ENCODE assay signal across 14 mouse cellular contexts in the genomic region with DNA sequence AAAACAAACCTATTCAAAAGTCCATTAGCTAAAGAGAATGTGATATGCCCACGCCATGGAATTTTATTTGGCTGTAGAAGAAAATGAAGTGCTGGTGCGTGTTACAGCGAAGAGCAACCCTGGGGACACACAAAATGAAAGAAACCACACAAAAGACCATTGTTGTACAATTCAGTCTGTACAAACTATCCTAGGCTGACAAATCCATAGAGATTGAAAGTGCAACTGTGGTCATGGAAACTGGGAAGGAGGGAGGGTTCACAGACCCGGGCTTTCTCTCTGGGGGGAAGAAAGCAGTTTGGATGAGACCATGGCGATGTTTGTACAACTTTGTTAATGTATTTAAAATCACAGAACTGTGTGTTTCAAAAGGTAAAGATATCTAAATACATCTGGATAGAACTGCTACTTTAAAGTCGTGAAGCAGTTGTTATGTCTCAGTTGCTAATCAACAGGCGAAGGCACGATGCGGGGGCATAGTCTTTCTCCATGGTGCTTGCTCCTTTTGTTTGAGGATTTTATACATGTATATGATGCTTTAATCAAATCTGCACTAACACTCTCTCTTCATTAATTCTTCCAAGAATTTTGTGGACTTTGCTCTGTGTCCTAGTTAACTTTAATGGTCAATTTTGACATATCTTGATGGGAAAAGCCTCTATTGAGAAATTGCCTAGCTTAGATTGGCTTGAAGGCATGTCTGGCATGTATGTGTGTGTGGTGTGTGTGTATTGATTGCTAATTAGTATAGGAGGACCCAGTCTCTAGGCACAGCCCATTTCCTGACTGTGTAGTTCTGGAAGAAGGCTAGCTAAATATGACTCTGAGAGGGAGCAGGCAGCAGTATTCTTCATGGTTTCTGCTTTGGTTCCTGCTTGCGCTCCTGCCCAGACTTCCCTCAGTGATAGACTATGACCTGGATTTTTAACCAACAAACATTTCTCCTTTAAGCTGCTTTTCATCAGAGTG. TPM values are rescaled to one million over a fixed set of nuclear protein-coding genes. Genes with fewer than 3 reads are reported as not detected.
DNase-seq lines count a peak whose midpoint lies in the region; ATAC-seq and TF ChIP-seq lines count a peak whose summit lies in the region.
"Had no signal": no experiment of that assay in that cellular context is flagged by ENCODE, and none has a peak within 500 bp of the region (broad histone marks: within the 10 kb centered on the region; RNA-seq: fewer than 3 reads in every experiment).

No protein-coding gene starts in this region.

- H3K27ac ChIP-seq in layer of hippocampus, adult 2 months, result peak overlapping the region; percentile 14; the same call in 1 of the 2 replicates
- no peak overlapping the region; the same call in 1 of the 2 replicates for H3K27ac ChIP-seq in embryonic facial prominence, embryonic 14.5 days (replicated peaks; ENCODE audit: low read depth, low read length)
- H3K27ac ChIP-seq in forebrain, postnatal 0 days (ENCODE audit: low read depth, low read length), result 0 out of 2 replicates have a peak overlapping the region, but pooled peaks have one; percentile 15
- peak overlapping the region; percentile 42; the same call in 1 of the 2 replicates for H3K27ac ChIP-seq in midbrain, embryonic 12.5 days (replicated peaks)
- H3K27ac ChIP-seq: embryonic facial prominence, embryonic 13.5 days had no signal

- peak overlapping the region; percentile 2; the same call in 1 of the 2 replicates for H3K4me3 ChIP-seq in layer of hippocampus, adult 2 months
- H3K4me3 ChIP-seq in embryonic facial prominence, embryonic 14.5 days (ENCODE audit: low read depth, low read length), result no peak overlapping the region
- H3K4me3 ChIP-seq in forebrain, postnatal 0 days (ENCODE audit: low read depth, low read length), result no peak overlapping the region
- H3K4me3 ChIP-seq in midbrain, embryonic 12.5 days, result no peak overlapping the region
- H3K4me3 ChIP-seq: embryonic facial prominence, embryonic 13.5 days had no signal

- no peak for DNase-seq in layer of hippocampus, adult 2 months (ENCODE audit: low spot score in 2 of 2)
- DNase-seq in layer of hippocampus, adult 18-20 months (ENCODE audit: low spot score in 2 of 2), result no peak
- DNase-seq in embryonic facial prominence, embryonic 14.5 days (ENCODE audit: low spot score), result peak; percentile 46
- DNase-seq in forebrain, postnatal 0 days, result no peak
- no peak for DNase-seq in adrenal gland, postnatal 36 days
- no peak for DNase-seq in frontal cortex, postnatal 25 days (ENCODE audit: low spot score in 2 of 2)
- no peak for DNase-seq in ovary, postnatal 36 days (ENCODE audit: low spot score)
- DNase-seq: adrenal gland, postnatal 25 days; cerebellum, adult 11-12 months; kidney, adult 11 months; lung, adult 2 months; thymus, adult 2 months had no signal

- no peak for TF ChIP-seq CTCF in layer of hippocampus, adult 2 months (conservative IDR thresholded peaks at IDR 0.05)
- TF ChIP-seq CTCF in forebrain, postnatal 0 days (IDR thresholded peaks at IDR 0.05; ENCODE audit: low read depth), result no peak

- H3K4me2 ChIP-seq in embryonic facial prominence, embryonic 14.5 days (ENCODE audit: low read depth, low read length), result no peak overlapping the region
- no peak overlapping the region for H3K4me2 ChIP-seq in forebrain, postnatal 0 days (ENCODE audit: low read depth)
- peak overlapping the region; percentile 21 for H3K4me2 ChIP-seq in midbrain, embryonic 12.5 days (replicated peaks)
- H3K4me2 ChIP-seq: embryonic facial prominence, embryonic 13.5 days had no signal

- no peaks in the 10 kb centered on the region for H3K36me3 ChIP-seq in embryonic facial prominence, embryonic 14.5 days (ENCODE audit: control insufficient read depth, insufficient read depth, low read length)
- H3K36me3 ChIP-seq in forebrain, postnatal 0 days (ENCODE audit: insufficient read depth), result no peaks in the 10 kb centered on the region
- H3K36me3 ChIP-seq in midbrain, embryonic 12.5 days, result no peaks in the 10 kb centered on the region
- H3K36me3 ChIP-seq: embryonic facial prominence, embryonic 13.5 days had no signal

- ATAC-seq in embryonic facial prominence, embryonic 14.5 days (ENCODE audit: low read depth), result peak; percentile 47; the same call in 1 of the 2 replicates
- peak; percentile 74 for ATAC-seq in forebrain, postnatal 0 days
- peak; percentile 84 for ATAC-seq in midbrain, embryonic 12.5 days (ENCODE audit: low FRiP score, low read depth)

- H3K9ac ChIP-seq in embryonic facial prominence, embryonic 14.5 days (ENCODE audit: low read depth, low read length), result no peak overlapping the region
- H3K9ac ChIP-seq in forebrain, postnatal 0 days, result 0 out of 2 replicates have a peak overlapping the region, but pooled peaks have one; percentile 1
- H3K9ac ChIP-seq in midbrain, embryonic 12.5 days (replicated peaks), result no peak overlapping the region
- H3K9ac ChIP-seq: embryonic facial prominence, embryonic 13.5 days had no signal

- H3K27me3 ChIP-seq in embryonic facial prominence, embryonic 14.5 days (replicated peaks; ENCODE audit: control insufficient read depth, insufficient read depth, low read length), result no peaks in the 10 kb centered on the region
- H3K27me3 ChIP-seq in forebrain, postnatal 0 days (ENCODE audit: insufficient read depth, low read length), result no peaks in the 10 kb centered on the region
- H3K27me3 ChIP-seq in midbrain, embryonic 12.5 days, result no peaks in the 10 kb centered on the region
- H3K27me3 ChIP-seq: embryonic facial prominence, embryonic 13.5 days had no signal

- WGBS in embryonic facial prominence, embryonic 14.5 days, result 61% methylated on average over 10 of the region's 10 CpGs
- 47% methylated on average over 10 of the region's 10 CpGs for WGBS in forebrain, postnatal 0 days
- 53% methylated on average over 10 of the region's 10 CpGs for WGBS in midbrain, embryonic 12.5 days

- H3K4me1 ChIP-seq in embryonic facial prominence, embryonic 14.5 days (ENCODE audit: control insufficient read depth, insufficient read depth, low read length), result peaks cover 14% of the 10 kb centered on the region; the same call in 1 of the 2 replicates
- H3K4me1 ChIP-seq in forebrain, postnatal 0 days (ENCODE audit: insufficient read depth), result 0 out of 2 replicates have a peak, but pooled peaks cover 6% of the 10 kb centered on the region
- peaks cover 15% of the 10 kb centered on the region for H3K4me1 ChIP-seq in midbrain, embryonic 12.5 days

- no peaks in the 10 kb centered on the region for H3K9me3 ChIP-seq in embryonic facial prominence, embryonic 14.5 days (ENCODE audit: control insufficient read depth, low read length)
- no peaks in the 10 kb centered on the region for H3K9me3 ChIP-seq in forebrain, postnatal 0 days (ENCODE audit: low read length)
- H3K9me3 ChIP-seq in midbrain, embryonic 12.5 days, result no peaks in the 10 kb centered on the region
- H3K9me3 ChIP-seq: embryonic facial prominence, embryonic 13.5 days had no signal

RNA-seq across cellular contexts. Expression of a gene that starts 55.9 kb away (rescaled TPM):
- 1 to 10 TPM; 6.2 to 7.1 TPM for total RNA-seq in layer of hippocampus, adult 2 months (2021)
- total RNA-seq in layer of hippocampus, adult 18-20 months (2021), result 1 to 10 TPM; 5.6 to 5.7 TPM
- polyA plus RNA-seq in embryonic facial prominence, embryonic 14.5 days (2014; fragmentation: Nextera tagmentation; extraction: Ambion mirVana), result 5.5 and 6.6 TPM in 2 replicates
- 6.4 and 7.0 TPM in 2 replicates for total RNA-seq in forebrain, postnatal 0 days (2014; rRNA removed)
- 3.2 and 3.7 TPM in 2 replicates for polyA plus RNA-seq in forebrain, postnatal 0 days (2015; fragmentation: Nextera tagmentation; extraction: Ambion mirVana)
- polyA plus RNA-seq in midbrain, embryonic 12.5 days (2016; fragmentation: Nextera tagmentation; extraction: Ambion mirVana), result 1.5 and 1.7 TPM in 2 replicates
- total RNA-seq in adrenal gland, postnatal 36 days (2021), result 1 to 10 TPM; 2.9 to 3.5 TPM
